Mouse (Mus musculus) frontal cortex, postnatal 14 days (tissue): ENCODE results near the gene Rad51b.

ENCODE experiments used
- DNase-seq, 2 experiments: peaks; one replicate each; pipeline ENCODE4 v3.0.0; 2022; ENCODE audit warnings: low spot score in 2 of 2

Rad51b gene

DNA sequence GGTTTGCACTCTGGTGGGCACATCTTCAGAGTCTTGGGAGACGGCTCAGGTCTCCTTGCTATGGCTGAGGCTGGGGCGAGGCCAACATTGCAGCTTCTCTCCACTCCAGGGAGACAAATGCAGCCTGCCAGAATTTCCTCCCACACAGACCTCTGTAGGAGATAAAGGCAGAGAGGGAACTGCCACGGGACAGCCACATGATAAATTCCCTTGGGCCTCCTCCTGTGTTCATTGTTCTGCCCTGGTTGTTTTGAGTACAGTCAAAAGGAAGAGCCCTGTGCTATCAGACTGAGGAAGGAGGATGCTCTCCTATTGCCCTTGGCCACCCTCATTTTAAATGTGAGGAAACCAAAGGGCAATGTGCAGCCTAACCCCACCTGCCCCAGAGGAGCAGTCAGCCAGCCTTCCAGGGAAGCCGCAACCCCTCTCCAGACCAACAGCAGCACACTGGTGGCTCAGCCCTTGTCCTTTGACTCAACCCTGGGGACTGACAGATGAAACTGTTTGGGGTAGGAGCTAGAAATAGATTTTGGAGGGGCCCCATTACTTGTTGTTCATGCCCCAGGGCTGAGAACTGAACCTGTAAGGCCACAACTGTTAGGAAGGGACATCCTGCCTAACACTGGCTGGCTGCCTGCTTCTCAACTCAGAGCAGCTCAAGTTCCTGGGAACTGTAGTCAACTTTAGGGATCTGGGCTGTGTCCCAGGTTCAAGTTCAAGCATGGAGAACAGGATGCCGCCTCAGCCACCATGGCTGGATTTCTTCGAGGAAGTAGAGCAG is 541.3 kb downstream of the Rad51b start:
- DNase-seq = peak in 1 of 2 experiments; percentile 17

DNA sequence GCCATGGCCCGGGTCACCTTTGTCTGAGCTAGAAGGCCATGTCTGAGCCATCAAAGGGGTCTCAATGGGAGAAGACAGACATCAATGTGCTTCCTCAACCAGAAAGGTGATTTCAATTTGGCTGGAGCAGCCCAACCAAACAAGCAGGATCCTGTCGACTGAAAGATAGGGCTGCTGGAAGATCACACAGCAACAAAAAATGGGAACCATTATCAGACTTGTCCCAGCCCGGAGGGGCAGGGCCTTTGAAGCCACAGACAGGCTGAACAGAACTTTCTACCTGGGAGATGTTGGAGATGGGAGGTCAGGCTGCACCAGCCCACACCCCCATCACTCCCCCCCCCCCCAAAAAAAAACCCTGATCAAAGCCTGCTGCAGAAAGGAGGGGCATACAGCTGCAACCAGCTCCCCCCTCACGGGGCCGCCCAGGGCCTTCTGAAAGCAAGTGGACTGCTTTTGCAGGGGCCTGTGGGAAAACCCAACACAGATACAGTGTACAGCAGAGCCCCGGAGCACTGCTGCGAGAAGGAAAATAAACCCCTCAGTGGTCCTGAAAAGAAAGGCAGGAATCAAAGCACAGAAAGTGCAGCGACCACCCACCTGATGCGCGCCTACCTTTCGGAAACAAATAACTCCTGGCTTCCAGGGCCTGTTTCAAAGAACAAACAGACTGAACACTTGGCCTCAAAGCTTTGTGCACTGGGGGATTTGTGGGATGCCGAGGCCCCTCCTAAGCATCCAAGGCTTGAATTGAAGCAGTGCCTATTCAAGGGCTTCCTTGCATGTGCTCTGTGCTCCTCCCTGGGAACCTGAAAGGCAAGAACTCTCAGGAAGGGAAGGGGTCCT is 542.2 kb downstream of the Rad51b start:
- no peak for DNase-seq

- no peak for DNase-seq
Measured at GRCm38 (mm10) chr12:79840465-79840864, 543.4 kb downstream of the Rad51b start.

GRCm38 (mm10) chr12:79841248-79841647 is 544.2 kb downstream of the Rad51b start:
- DNase-seq = no peak

DNA sequence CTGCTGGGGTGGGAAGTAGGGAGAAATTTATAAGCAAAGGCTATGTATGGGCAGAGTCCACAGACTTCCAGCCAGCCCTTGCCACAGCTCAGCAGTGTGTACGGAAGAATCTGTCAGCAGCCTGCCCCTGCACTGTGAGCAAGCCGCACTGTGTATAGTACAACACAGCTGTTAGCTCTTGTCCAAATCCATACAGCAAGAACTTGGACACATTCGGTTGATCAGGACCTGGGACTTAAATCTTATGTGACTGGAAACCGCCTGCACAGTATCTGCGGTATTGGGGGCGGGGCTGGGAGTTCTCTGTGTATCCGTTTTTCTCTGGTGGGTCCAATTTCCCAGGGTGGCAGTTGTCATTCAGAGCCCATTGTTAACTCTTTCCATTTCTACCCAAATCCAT is 545.2 kb downstream of the Rad51b start:
- DNase-seq = peak in 1 of 2 experiments; percentile 21

GRCm38 (mm10) chr12:79843002-79843401 is 545.9 kb downstream of the Rad51b start:
- no peak for DNase-seq

GRCm38 (mm10) chr12:79843496-79843895 is 546.4 kb downstream of the Rad51b start:
- no peak for DNase-seq

DNA sequence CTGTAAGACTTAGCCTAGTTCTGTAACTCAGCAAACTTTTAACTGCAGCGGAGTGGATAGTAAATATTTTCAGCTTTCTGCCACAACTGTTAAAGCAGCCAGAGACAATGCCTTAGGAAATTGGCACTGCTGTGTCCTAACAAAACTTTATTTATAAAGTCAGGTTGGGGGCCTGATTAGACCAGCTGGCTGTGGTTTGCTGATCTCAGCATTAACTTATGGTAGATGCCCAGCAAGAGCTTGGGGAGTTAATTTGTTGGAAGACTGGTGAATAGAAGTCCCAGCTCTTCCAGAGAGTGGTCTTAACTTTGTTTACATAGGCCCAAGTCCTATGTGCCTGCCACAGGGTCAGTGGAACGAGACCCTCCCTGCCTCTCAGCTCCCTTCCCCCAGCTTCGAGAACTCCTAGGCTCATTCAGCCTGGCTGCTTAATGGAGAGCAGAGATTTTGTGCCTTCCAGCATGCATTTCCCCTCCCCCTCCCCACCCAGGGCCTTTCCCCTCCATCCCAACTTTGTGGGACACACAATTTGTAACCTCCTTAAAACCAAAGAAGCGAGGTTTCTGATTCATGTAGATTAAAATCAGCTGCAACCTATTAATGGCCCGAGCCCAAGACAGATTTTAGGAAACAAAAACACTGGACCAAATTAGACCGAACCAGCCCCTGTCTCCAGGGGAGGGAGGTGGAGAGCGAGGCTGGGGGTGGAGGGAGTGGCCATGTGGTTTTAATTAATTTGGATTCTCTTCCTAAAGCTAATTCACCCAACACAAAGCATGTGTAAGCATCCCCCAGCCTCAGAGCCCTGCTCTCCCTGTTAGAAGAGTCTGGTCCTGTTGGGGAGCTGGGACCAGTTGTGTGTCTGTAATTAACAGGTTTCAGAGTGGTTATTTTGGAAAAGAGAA is 549.4 kb downstream of the Rad51b start:
- no peak for DNase-seq

GRCm38 (mm10) chr12:79848539-79848938 is 551.5 kb downstream of the Rad51b start:
- no peak for DNase-seq

GRCm38 (mm10) chr12:79850021-79850420 is 552.9 kb downstream of the Rad51b start:
- DNase-seq = no peak

DNA sequence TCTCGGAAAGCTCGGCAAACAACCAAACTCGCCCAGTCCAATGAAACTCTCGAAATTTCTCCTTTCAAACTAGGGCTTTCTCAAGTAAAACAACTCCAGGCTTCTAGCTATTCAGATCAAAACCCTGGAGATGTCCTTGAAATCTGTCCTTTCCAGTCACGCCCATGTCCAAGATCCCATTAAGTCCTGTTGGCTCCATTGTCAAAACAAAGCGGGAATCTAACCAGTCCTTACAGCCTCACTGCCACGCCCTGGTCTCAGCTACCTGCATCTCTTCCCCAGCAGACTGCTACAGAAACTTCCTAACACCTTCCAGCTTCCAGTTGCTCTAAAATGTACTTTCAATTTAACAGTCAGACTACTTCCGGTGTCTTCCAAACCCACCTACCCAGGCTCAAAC is 554.8 kb downstream of the Rad51b start:
- no peak for DNase-seq

GRCm38 (mm10) chr12:79852606-79853005 is 555.5 kb downstream of the Rad51b start:
- DNase-seq = no peak

DNA sequence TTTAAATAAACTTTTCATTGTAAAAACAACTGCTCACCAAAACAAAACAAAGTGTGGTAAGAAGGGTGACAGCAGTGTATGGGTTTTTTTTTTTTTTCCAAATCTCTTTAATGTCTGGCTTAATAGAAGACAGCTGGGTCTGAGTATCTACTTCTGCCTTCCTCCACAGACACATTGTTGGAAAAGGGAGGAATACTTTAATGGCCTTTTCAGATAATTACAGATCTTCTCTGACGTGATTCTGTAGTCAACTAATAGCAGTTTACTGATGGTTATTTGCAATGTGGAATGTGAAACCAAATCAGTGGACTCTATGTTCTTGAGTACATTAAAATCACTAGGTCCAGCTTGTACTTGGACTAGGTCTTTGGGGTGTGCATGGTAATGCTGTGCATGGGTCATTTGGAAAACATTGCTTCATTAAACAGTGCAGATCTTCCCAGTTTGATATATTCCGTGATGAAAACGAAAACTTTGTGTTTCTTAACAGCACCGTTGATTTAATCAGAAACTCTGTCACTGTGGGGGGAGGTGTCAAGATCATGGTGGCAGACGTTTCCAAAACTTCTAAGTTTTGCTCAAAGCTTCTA is 556.9 kb downstream of the Rad51b start:
- DNase-seq = no peak

DNA sequence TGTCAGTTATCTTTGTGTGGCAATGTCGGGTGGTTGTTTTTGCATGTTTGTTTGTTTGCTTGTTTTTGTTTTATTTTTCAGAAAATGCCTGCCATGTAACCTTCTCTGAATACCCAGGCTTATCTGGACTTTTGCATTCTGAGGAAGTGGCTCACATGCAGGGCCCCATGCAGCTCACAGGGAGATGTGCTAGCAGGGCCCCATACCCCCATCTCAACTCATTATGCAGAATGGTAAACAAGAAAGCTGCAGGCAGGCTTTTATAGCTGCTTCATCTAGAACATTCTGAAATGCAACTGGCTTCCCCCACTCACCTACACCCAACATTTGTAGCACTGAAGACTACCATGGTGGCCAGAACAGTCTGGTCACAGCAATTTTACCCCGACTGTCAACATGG is 557.4 kb downstream of the Rad51b start:
- DNase-seq = no peak

- no peak for DNase-seq
Measured at GRCm38 (mm10) chr12:79856116-79856909, 559.2 kb downstream of the Rad51b start.

DNA sequence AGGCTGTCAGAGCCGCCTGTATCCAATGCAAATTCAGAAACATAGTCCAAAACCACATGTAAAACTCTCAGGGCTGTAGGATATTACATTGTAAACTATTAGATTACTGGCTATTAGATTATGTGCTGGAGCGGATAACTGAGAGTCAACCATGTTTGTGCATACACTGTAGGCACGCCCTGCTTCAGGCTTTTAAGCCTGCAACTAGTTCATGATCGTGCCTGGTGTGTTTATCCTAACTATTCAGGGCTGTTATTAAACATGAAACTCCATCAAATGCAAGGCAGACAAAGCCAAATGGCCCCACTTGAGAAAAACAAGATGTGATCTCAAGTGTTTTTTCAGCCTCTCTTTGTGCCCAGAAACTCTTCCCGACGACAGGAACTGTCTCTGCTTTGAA is 560.6 kb downstream of the Rad51b start:
- no peak for DNase-seq

DNA sequence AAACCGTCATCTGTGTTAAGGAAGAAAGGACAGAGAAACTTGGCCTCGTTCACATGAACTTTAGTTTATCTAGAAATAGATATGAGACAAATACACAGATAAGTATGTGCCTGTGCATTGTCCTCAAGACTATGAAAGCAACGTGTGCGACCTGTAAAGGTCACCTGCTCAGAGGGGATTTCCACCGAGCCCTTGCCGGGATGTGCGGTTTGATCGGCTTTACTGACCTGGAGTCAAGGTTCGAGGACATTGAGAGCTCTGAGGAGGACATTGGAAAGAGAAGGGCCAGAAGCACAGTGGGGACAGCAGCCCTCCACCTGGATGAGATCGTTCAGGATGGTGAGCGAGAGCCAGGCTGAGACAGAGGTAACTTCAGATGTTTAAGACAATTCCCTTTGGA is 561.3 kb downstream of the Rad51b start:
- DNase-seq = no peak

GRCm38 (mm10) chr12:79859354-79860247 is 562.5 kb downstream of the Rad51b start:
- no peak for DNase-seq

DNA sequence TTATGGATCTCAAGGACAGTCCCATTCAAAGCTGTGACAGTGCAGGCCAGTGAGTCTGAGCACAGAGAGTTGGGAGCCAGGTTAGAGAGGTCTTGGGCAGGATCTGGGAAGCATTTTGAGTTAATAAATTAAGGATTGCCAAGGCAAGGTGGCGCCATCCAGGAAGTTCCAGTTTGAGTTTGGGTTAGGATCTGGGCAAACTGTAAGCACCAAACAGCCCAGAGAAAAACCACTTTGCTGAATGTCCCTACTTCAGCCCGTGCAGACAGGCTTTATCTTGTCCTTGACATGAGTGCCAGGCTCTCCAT is 563.1 kb downstream of the Rad51b start:
- no peak for DNase-seq
